Mouse (Mus musculus) CD4-positive helper T cell, adult 2 months (primary cell): ENCODE data around the gene Comtd1.

Experiments used
- DNase-seq: peaks from one replicate; pipeline ENCODE4 v3.0.0-alpha.2; 2012; ENCODE audit warnings: low read depth, missing footprints, low spot score

Comtd1 gene

DNA sequence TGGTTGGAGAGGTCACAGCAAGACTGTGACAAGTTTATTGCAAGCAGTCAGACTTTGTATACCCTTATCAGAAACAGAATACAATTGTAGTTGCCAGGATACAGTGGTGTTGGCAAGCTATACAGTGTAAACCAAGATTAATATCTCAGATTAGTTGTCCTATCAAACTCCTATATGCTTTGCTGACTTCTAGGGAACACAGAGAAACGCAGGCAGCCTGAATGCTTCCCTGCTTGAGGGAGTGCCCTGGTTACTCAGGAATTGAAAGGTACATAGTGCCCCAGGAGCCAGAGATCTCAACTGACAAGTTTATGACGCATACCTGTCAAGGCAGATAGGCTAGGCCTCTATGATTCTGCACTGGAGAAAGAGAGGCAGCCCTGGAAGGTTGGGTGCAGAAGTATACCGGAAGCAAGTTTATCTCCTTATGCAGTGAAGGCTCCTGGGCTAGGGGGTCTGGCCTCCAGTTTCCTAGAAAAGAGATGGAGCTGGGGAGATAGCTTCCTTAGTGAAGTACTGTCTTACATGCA, 42.1 kb downstream of the Comtd1 start:
- DNase-seq = no peak

DNA sequence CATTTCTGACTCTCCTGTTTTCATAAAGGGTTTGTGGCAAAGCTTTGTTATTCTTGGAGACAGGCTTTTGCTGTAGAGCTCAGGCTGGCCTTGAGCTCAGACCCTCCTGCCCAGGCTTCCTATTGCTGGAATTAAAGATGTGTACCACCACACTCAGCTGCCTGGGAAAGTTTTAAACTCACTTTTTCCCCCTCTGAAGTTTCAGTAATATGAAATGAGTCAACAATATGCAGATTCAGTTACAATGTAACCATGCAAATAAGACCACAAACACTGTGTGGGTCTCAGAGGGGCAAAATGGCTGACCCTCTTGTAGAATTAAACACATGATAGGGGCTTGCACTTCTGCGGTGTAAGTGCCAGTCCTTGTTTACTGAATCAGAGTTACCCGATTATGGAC, 42.6 kb downstream of the Comtd1 start:
- no peak for DNase-seq

DNA sequence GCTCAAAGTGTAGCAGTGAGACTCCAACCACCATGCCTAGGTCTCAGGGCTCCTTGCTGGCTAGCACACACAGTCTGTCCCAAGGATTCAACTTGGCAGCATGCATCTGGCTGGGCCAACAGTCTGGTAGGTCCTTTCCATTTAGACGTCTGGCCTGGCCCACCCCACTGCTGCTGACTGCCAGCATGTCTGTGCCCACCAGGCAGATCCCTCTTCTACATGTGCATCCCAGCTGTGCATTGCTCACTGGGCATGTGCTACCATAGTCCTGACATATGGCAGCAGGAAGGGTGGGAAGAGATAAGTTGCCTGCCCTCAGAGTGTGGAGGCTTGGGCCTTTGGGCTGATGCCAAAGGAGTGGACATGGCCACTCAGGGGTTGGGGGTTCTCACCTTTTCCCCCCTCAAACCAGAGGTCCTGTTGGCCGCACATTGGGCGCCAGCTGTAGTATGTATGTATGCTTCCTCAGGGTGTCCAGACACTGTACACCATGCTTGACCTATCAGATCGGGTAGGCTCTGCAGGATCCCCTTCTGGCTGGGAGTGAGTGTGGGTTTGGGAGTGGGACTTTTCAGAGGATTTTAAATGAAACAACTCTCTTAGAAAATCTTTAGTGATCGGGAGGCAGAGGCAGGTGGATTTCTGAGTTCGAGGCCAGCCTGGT, 46.1 kb downstream of the Comtd1 start:
- DNase-seq = no peak

DNA sequence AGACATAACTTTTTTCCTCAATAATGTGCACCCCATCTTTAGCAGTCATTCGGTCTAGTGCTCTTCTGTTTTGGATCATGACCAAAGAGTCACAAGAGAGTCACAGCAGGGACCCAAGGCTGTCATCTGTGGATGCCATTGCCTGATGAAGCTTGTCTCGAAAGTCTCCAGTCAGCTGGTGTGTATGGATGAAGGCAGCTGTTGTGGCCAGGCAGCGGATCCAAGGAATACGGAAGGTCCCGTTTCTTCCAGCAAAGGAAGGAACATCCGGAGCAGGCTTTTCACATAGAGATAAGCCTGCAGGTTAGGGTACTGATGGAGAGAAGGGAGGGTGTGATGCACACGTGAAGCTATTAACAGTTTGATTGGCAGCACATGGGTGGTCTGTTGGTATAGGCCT, 47.2 kb downstream of the Comtd1 start:
- DNase-seq = no peak

DNA sequence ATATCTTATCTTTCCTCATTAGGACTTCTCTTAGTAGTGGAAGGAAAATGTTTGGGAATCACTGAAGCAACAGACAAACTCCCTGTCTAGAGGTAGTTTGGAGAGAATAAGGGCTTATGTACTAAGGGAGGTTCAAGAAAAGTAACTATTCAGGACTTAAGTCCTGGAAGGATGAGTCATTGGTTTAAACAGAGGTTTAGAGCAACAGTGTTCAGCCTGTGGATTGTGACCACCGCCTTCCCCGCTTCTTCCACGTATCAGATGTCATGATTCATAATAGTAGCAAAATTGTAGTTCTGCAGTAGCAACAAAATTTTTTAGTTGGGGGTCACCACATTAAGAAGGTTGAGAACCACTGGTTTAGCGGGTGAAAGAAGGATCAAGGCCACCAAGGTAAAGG, 48.1 kb downstream of the Comtd1 start:
- no peak for DNase-seq
